Mouse (Mus musculus): ENCODE results near the gene Gramd1b. TPM values are rescaled to one million over a fixed set of nuclear protein-coding genes. Genes with fewer than 3 reads are reported as not detected.

The Gramd1b gene
- polyA plus RNA-seq, 1 experiment, result 20.3 TPM

DNA sequence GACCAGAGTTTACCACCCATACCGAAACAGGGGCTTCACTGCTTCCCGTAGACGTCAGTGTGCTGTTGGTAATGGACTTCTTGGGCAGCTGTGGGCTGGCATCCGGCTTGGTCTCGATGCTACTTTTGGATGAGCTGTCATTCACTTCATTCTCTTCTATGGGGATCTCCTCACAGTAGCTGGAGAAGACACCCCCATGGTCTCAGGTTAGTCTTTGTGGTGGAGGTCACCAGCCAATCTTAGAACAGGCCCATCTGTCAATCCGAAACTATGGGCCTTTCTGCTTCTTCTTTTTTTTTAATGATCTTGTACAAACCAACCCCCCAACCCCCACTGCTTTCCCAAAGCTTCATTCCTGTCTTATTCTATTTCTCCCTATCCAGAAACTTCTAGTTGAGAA, 221.3 kb downstream of the Gramd1b start:
- no peaks in the 10 kb centered on the region for H3K27me3 ChIP-seq (ENCODE audit: control insufficient read depth, insufficient read depth, low read length)
- H3K4me3 ChIP-seq (ENCODE audit: extremely low read depth, insufficient read depth, insufficient read length), result no peak overlapping the region
- no peaks in the 10 kb centered on the region for H3K4me1 ChIP-seq (ENCODE audit: control insufficient read depth, insufficient read depth, insufficient read length)
- TF ChIP-seq POLR2A (IDR thresholded peaks at IDR 0.05; ENCODE audit: low read depth, low read length) (no peak), CTCF (IDR thresholded peaks at IDR 0.05; ENCODE audit: extremely low read depth, insufficient read depth, insufficient read length, insufficient replicate concordance) (no peak)
- no peak overlapping the region for H3K27ac ChIP-seq (ENCODE audit: insufficient read depth, low read length)
- DNase-seq (ENCODE audit: low read depth in 1 of 2, low spot score in 2 of 2), result no peak
- 97% methylated on average over 6 of the region's 6 CpGs for WGBS
- peaks cover 19% of the 10 kb centered on the region for H3K36me3 ChIP-seq (ENCODE audit: control insufficient read depth, insufficient read depth, low read length)

DNA sequence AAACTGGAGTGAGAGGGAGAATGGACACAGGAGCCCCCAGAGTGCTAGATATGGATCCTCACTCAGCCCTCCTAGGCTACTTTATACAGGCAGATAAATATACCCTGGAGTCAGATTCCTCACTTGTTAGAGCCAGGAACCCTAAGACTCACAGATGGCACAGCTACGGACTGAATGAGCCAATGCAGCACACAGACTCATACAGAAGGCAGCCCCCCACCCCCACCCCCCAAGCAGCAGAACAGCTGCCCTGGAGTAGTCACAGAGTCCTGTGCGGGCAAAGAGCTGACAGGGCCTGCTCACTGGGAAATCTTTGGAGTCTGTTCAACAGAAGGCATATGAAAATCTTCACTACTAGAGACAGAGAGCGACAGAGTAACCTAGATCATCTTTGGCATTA, 223.9 kb downstream of the Gramd1b start:
- WGBS, result 91% methylated on average over 3 of the region's 3 CpGs
- no peak for TF ChIP-seq CTCF (IDR thresholded peaks at IDR 0.05; ENCODE audit: extremely low read depth, insufficient read depth, insufficient read length, insufficient replicate concordance)
- no peak for TF ChIP-seq POLR2A (IDR thresholded peaks at IDR 0.05; ENCODE audit: low read depth, low read length)
- H3K36me3 ChIP-seq (ENCODE audit: control insufficient read depth, insufficient read depth, low read length), result peaks cover 21% of the 10 kb centered on the region
- no peak overlapping the region for H3K27ac ChIP-seq (ENCODE audit: insufficient read depth, low read length)
- no peak overlapping the region for H3K4me3 ChIP-seq (ENCODE audit: extremely low read depth, insufficient read depth, insufficient read length)
- no peak for DNase-seq (ENCODE audit: low read depth in 1 of 2, low spot score in 2 of 2)
- H3K4me1 ChIP-seq (ENCODE audit: control insufficient read depth, insufficient read depth, insufficient read length), result no peaks in the 10 kb centered on the region
- H3K27me3 ChIP-seq (ENCODE audit: control insufficient read depth, insufficient read depth, low read length), result no peaks in the 10 kb centered on the region

DNA sequence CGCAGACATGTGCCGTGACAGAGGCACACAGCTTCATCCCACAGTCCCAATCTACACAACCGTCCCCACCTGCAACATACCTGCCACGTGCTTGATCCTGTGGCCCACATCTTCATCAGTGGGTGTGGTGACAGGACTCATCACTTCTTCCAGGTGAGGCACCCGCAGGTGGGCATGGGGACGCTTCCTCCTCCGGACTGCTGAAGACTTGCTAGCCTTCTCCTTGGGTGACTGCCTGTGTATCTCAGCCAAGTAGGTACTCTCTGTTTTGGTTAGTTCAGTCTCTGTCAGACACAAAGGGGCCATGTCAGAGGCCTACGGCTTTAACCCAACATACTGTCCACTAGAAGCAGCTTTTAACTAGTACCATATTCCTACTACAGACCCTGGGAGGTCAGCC, 226.9 kb downstream of the Gramd1b start:
- 97% methylated on average over 8 of the region's 8 CpGs for WGBS
- Histone ChIP-seq H3K36me3 (ENCODE audit: control insufficient read depth, insufficient read depth, low read length) (peaks cover 20% of the 10 kb centered on the region), H3K4me3 (ENCODE audit: extremely low read depth, insufficient read depth, insufficient read length) (no peak overlapping the region)

DNA sequence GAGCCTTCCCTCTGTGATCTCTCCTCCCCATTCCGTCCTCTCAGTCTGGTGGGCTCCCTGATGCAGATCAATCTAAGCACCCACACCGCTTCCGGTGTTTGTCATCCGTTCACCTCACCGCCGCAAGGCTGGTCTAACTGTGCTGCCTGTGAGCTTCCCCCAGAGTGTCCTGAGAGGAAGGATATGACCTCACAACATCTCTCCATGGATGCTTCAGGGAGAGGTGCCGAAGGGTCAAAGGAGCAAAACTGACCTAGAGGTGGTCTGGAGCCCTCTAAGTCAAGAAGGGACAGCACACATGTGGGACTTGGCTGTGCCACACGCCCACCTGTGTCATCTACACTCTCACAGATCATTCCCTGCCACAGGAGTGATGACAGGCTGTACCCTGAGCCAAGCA, 228.8 kb downstream of the Gramd1b start:
- Histone ChIP-seq H3K4me1 (ENCODE audit: control insufficient read depth, insufficient read depth, insufficient read length) (no peaks in the 10 kb centered on the region), H3K36me3 (ENCODE audit: control insufficient read depth, insufficient read depth, low read length) (peaks cover 18% of the 10 kb centered on the region), H3K27ac (ENCODE audit: insufficient read depth, low read length) (no peak overlapping the region), H3K27me3 (ENCODE audit: control insufficient read depth, insufficient read depth, low read length) (no peaks in the 10 kb centered on the region), H3K4me3 (ENCODE audit: extremely low read depth, insufficient read depth, insufficient read length) (no peak overlapping the region)
- 88% methylated on average over 8 of the region's 8 CpGs for WGBS
- DNase-seq (ENCODE audit: low read depth in 1 of 2, low spot score in 2 of 2), result no peak
- TF ChIP-seq POLR2A (IDR thresholded peaks at IDR 0.05; ENCODE audit: low read depth, low read length), result no peak
- TF ChIP-seq CTCF (IDR thresholded peaks at IDR 0.05; ENCODE audit: extremely low read depth, insufficient read depth, insufficient read length, insufficient replicate concordance), result no peak

More for the DNA sequence above, 226.9 kb downstream of the Gramd1b start:
- TF ChIP-seq CTCF (IDR thresholded peaks at IDR 0.05; ENCODE audit: extremely low read depth, insufficient read depth, insufficient read length, insufficient replicate concordance), result no peak
- no peak for TF ChIP-seq POLR2A (IDR thresholded peaks at IDR 0.05; ENCODE audit: low read depth, low read length)
- no peak for DNase-seq (ENCODE audit: low read depth in 1 of 2, low spot score in 2 of 2)
- Histone ChIP-seq H3K27me3 (ENCODE audit: control insufficient read depth, insufficient read depth, low read length) (no peaks in the 10 kb centered on the region), H3K27ac (ENCODE audit: insufficient read depth, low read length) (no peak overlapping the region), H3K4me1 (ENCODE audit: control insufficient read depth, insufficient read depth, insufficient read length) (no peaks in the 10 kb centered on the region)

- H3K4me1 ChIP-seq (ENCODE audit: control insufficient read depth, insufficient read depth, insufficient read length), result no peaks in the 10 kb centered on the region
- TF ChIP-seq CTCF (IDR thresholded peaks at IDR 0.05; ENCODE audit: extremely low read depth, insufficient read depth, insufficient read length, insufficient replicate concordance) (no peak), POLR2A (IDR thresholded peaks at IDR 0.05; ENCODE audit: low read depth, low read length) (no peak)
- 94% methylated on average over 5 of the region's 5 CpGs for WGBS
- DNase-seq (ENCODE audit: low read depth in 1 of 2, low spot score in 2 of 2), result no peak
- no peaks in the 10 kb centered on the region for H3K27me3 ChIP-seq (ENCODE audit: control insufficient read depth, insufficient read depth, low read length)
- no peak overlapping the region for H3K27ac ChIP-seq (ENCODE audit: insufficient read depth, low read length)
- H3K4me3 ChIP-seq (ENCODE audit: extremely low read depth, insufficient read depth, insufficient read length), result no peak overlapping the region
- H3K36me3 ChIP-seq (ENCODE audit: control insufficient read depth, insufficient read depth, low read length), result peaks cover 14% of the 10 kb centered on the region
These were observed 229.7 kb downstream of the Gramd1b start for GRCm38 (mm10) chr9:40301475-40301874.

DNA sequence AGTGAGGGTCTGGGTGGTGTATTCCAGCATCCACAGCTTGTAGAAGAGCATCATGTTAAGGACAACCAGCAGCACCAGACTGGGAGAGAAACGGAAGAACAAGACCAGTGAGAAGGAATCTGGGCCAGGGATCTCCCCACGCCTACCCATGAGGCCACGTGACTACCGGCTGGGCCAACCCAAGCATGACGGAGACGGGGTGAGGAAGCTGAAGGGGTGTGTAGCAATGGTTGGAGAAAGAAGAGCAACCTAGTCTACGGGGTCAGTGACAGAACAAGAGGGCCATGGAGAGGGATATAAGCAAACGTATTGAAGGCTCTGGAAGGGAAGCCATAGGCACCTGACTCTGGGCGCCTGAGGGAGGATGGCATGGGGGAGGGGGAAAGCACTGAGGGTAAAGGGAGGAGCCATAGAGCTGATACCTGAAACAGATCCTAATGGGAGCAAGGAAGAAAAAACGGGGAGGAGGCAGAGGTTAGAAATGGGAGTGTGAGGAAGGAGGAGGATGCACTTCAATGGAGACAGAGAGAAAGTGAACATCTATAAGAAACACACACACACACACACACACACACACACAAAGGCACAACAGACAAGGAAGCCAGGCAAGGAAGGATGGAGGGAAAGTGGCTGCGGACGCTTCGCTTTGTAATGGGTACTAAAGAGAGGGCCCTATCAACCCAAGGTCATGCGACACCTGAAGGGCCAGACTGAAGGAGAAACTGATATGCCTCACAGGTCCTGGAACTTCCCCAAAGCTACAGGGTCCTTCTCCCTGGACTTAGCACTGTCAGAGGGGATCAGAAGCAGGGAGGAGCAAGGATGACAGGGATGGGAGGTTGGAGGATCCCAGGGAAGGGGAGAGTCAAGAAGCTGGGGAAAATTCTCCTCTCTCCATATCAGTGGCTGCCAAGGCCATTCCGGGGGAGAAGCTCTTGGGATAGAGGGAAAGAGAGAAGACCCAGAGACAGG, 230.9 kb downstream of the Gramd1b start:
- no peak overlapping the region for H3K27ac ChIP-seq (ENCODE audit: insufficient read depth, low read length)
- DNase-seq (ENCODE audit: low read depth in 1 of 2, low spot score in 2 of 2), result no peak
- H3K27me3 ChIP-seq (ENCODE audit: control insufficient read depth, insufficient read depth, low read length), result no peaks in the 10 kb centered on the region
- peaks cover 14% of the 10 kb centered on the region for H3K36me3 ChIP-seq (ENCODE audit: control insufficient read depth, insufficient read depth, low read length)
- H3K4me3 ChIP-seq (ENCODE audit: extremely low read depth, insufficient read depth, insufficient read length), result no peak overlapping the region
- no peaks in the 10 kb centered on the region for H3K4me1 ChIP-seq (ENCODE audit: control insufficient read depth, insufficient read depth, insufficient read length)
- TF ChIP-seq CTCF (IDR thresholded peaks at IDR 0.05; ENCODE audit: extremely low read depth, insufficient read depth, insufficient read length, insufficient replicate concordance), result no peak
- no peak for TF ChIP-seq POLR2A (IDR thresholded peaks at IDR 0.05; ENCODE audit: low read depth, low read length)
- WGBS, result 92% methylated on average over 15 of the region's 15 CpGs

DNA sequence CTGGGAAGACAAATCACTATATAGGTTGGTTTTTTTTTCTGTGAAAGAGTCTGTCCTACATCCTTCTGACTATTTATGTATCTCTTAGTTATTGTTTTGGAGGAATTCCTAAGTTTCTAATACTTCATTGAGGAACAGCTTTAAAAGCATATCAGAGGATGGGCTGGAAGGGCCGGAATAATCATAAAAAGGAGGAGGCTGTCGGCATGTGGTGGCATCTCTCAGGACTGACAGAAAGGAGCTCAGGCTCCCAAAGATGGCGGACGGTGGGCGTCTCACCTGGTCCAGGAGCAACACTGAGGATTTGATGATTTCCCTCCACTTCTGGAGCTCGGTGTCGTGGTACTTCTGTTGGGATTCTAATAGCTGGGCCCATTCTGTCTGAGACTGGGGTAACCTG, 231.9 kb downstream of the Gramd1b start:
- DNase-seq (ENCODE audit: low read depth in 1 of 2, low spot score in 2 of 2), result no peak
- H3K4me3 ChIP-seq (ENCODE audit: extremely low read depth, insufficient read depth, insufficient read length), result no peak overlapping the region
- no peaks in the 10 kb centered on the region for H3K27me3 ChIP-seq (ENCODE audit: control insufficient read depth, insufficient read depth, low read length)
- H3K36me3 ChIP-seq (ENCODE audit: control insufficient read depth, insufficient read depth, low read length), result peaks cover 12% of the 10 kb centered on the region
- no peak overlapping the region for H3K27ac ChIP-seq (ENCODE audit: insufficient read depth, low read length)
- no peaks in the 10 kb centered on the region for H3K4me1 ChIP-seq (ENCODE audit: control insufficient read depth, insufficient read depth, insufficient read length)
- no peak for TF ChIP-seq POLR2A (IDR thresholded peaks at IDR 0.05; ENCODE audit: low read depth, low read length)
- TF ChIP-seq CTCF (IDR thresholded peaks at IDR 0.05; ENCODE audit: extremely low read depth, insufficient read depth, insufficient read length, insufficient replicate concordance), result no peak
- WGBS, result 92% methylated on average over 7 of the region's 7 CpGs
